Mouse (Mus musculus) frontal cortex, postnatal 14 days (tissue): ENCODE measurements around the gene Mmp20.

ENCODE experiments used
- DNase-seq, 2 experiments: peaks; one replicate each; pipeline ENCODE4 v3.0.0; 2022; ENCODE audit warnings: low spot score in 2 of 2

Gene Mmp20

DNA sequence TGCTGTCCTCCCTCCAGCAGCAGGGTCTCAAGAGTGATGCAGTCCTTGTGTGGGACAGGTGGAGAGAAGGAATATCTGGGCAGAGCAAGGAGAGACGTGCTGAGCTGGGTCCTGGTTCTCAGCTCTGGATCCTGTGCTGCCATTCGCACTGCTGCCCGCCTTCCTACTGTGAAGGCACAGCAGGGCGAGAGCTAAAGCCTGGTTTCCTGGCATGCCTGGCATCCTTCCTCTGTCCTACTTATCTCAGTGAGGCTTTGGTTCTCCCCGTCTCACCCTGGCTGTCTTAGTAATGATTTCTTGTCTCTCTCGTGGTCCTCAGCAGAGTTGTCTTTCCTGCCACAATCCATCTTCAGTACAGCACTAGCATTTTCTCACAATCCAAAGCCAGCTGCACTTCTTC is 61.8 kb downstream of the Mmp20 start:
- no peak for DNase-seq

DNA sequence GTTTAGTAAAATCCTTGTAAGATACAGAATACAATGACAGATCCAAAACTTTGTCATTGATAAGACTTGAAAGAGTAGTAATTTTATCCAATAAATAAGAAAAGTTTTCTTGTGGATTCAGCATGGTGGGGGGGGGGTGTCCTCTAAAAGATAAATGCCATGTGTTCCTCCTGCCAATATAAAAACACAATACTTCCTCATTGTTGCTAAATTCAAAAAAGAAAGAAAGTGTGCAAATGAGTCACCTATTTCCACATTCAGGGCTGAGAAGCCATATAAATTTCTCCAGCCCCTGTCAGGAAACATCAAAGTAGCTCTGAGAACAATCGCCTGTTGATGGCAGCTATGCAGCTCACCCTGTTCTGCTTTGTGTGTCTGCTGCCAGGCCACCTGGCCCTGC is 63.8 kb downstream of the Mmp20 start, which contains the start of gene Mmp7:
Mmp7 (plus strand) TSS at position 301 of the 400 bp plus-strand sequence.
- DNase-seq = no peak

DNA sequence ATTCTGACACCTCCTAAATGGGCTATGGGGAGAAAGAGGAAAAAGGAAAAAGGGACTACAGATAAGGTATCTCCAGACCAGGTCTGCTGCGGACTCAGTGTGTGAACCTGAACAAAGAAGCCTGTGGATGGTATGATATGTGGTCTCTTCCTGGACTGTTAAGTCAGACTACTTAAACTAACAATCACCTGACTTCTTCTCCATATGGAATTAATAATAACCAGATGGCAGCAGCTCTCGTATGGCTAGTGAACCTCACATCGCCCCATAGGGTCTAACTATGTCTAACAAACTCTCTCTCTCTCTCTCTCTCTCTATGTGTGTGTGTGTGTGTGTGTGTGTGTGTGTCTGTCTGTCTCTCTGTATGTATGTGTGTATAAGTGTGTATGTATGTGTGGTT is 65.9 kb downstream of the Mmp20 start:
- DNase-seq = no peak

DNA sequence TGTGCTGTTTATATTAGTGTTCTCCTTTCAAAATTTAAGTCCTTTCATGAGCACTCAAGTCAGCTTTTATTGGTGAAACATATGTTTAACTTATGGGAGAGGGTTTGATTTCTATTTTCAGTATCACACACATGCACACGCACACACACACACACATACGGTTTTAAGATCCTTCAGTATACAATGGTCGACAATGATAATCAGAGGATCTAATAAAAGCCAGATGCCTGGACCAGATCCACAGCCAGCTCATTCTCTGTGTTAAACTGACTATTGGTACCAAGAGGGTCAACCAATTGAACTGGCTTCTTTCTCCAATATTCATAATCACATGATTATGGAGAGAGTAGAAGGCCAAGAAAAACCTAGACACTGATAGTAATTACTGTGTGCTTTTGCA is 67.6 kb downstream of the Mmp20 start:
- DNase-seq = no peak

DNA sequence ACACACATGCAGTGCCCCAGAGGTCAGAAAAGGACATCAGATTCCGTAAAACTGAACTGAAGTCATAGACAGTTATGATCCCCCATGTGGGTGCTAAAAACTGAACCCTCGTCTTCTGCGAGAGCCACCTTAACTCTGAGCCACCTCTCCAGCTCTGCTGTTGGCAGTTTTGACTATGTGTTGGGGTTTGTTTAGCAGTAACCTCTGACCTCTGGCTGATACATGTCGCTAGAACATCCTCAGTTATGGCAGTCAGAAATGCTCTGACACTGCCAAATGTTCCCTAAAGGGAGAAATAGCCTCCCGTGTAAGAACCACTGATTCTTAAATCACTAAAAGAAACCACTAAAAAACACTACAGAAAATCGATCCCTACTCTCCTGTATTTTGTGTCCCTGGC is 80.7 kb downstream of the Mmp20 start:
- DNase-seq = no peak

DNA sequence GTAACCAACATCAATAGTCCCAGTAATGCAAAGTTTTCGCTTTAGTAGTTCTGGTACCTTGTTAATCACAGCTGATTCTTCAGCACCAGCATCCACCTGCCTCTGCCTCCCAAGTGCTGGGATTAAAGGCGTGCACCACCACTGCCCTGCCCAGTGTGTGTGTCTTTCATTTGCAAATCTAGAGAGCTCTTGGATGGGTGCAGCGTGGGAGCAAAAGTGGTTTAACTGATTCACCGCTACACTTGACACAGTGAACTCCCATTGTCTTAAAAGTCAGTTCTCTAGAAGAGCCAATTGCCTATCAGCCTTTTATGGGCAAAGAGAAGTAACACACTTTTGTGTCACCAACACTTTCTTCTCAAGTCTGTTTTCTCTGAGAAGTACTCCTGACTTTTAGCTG is 83.2 kb downstream of the Mmp20 start:
- DNase-seq = no peak

DNA sequence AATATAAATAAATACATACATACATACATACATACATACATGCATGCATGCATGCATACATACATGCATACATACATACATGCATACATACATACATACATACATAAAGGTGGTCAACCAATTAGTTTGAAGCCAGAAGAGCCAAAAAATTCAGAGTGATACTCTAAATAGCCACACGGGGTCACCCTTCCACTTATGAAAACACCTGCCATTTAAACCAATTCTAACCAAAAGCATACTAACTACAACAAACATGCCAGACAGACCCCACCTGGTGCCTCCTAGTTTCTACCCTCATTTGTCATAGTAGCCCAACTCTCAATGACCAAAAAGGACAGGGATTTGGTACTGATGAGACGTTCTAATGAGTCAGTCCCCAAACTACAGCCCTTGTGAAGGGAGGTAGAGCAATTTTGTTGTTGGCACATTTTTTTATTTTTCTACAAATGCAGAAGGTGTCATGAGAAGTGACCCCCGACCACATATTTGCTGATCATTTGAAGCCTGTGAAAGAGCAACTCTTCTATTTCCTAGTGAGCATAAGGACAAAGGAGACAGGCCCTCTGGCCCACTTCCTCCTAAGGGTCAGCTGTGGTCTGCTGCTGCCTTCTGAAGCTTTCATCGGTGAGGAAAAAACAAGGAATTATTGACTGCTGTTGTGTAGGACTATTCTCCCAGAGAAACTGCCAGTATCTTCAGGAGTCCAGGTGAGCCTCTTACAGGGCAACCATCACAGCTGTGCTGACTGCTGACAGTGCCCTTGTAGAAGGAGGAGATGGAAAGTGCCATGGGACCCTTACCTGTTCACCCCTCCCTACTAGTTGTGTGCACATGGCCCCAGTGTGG is 86.3 kb downstream of the Mmp20 start:
- DNase-seq = peak in 1 of 2 experiments; percentile 26

DNA sequence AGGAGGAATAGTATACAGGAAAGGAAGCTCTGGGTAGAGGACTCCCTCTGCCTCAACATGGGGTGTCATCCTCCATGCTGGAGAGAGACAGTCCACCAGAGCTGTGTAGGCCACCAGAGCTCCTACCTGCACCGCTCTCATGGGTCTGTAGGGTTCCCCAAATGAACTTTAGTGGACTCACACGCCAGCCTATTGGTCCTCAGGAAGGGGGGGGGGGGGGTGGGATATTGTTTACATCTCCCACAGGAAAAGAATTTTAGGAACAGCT is 86.8 kb downstream of the Mmp20 start:
- DNase-seq = no peak

DNA sequence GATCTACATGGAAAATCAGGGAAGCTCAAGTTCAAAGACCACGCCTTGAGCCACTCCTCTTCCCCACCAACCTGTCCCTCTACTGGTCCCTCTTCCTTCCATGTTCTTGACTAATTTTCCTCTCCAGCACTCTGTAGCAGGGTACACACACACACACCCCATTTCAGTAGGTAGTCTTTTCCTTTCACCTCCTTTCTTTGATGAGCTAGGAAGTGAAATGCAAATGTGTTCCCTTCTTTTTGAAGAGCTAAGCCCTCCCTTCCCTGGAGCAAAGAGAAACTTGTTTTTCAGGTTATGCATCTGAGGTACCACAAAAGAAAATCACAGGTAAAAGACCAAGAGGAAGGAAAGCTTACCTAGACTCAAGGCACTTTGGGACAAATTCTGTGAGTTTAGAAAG is 93.5 kb downstream of the Mmp20 start:
- DNase-seq = no peak
